In the genomic region with DNA sequence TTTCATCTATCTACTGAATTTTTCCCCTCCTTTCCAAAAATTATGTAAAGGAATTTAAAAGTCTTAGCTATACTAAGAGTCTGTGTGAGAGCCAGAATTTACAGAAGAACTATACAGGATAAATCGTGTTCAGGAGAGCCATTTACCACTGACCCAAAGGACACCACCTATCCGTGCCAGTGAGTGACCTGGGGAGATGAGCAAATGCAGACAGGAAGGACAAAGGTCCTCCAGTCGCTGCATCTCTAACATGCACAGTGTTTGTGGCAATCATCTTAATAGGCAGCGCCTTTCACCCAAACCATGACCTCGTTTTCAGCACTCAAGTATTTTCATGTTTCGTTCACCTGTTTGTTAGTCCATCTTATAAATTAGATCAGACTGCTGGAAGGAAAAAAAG, we compare ENCODE assay signal across 28 mouse cellular contexts.
DNase-seq lines count a peak whose midpoint lies in the region; ATAC-seq lines count a peak whose summit lies in the region.
"Had no signal": no experiment of that assay in that cellular context is flagged by ENCODE, and none has a peak within 500 bp of the region (broad histone marks: within the 10 kb centered on the region; RNA-seq: fewer than 3 reads in every experiment).

No protein-coding gene starts in this region.

- H3K36me3 ChIP-seq in hindbrain, embryonic 13.5 days: no peaks in the 10 kb centered on the region
- H3K36me3 ChIP-seq in hindbrain, embryonic 16.5 days (ENCODE audit: control insufficient read depth, insufficient read depth, low read length): no peaks in the 10 kb centered on the region
- no peaks in the 10 kb centered on the region for H3K36me3 ChIP-seq in liver, embryonic 16.5 days (ENCODE audit: control insufficient read depth, insufficient read depth)
- no peaks in the 10 kb centered on the region for H3K36me3 ChIP-seq in liver, embryonic 12.5 days
- H3K36me3 ChIP-seq: embryonic facial prominence, embryonic 12.5 days; heart, embryonic 12.5 days; limb, embryonic 12.5 days; liver, embryonic 13.5 days; midbrain, embryonic 13.5 days; neural tube, embryonic 13.5 days had no signal

- H3K4me2 ChIP-seq in hindbrain, embryonic 13.5 days: no peak overlapping the region
- no peak overlapping the region for H3K4me2 ChIP-seq in hindbrain, embryonic 16.5 days (ENCODE audit: low read length)
- no peak overlapping the region for H3K4me2 ChIP-seq in liver, embryonic 16.5 days (ENCODE audit: low read depth, low read length)
- H3K4me2 ChIP-seq in liver, embryonic 12.5 days: no peak overlapping the region
- H3K4me2 ChIP-seq: embryonic facial prominence, embryonic 12.5 days; heart, embryonic 12.5 days; limb, embryonic 12.5 days; liver, embryonic 13.5 days; midbrain, embryonic 13.5 days; neural tube, embryonic 13.5 days had no signal

- peak; percentile 12 to 31 for DNase-seq in kidney, adult 8-10 months
- no peak for DNase-seq in kidney, adult 18-20 months
- no peak for DNase-seq in heart, adult 11 months
- DNase-seq: adrenal gland, postnatal 14 days; cerebellum, adult 11-12 months; cerebellum, adult 9-11 months; embryo, embryonic 11 days; gastrocnemius, postnatal 36 days; heart, adult 2 months; liver, embryonic 13.5 days; lung, adult 2 months; lung, postnatal 10 days; right cerebral cortex, postnatal 25 days; thymus, postnatal 14 days had no signal

- H3K9ac ChIP-seq in hindbrain, embryonic 13.5 days: no peak overlapping the region
- H3K9ac ChIP-seq in hindbrain, embryonic 16.5 days (ENCODE audit: low read depth, low read length): no peak overlapping the region
- H3K9ac ChIP-seq in liver, embryonic 16.5 days (ENCODE audit: low read depth, low read length): no peak overlapping the region
- H3K9ac ChIP-seq in liver, embryonic 12.5 days: no peak overlapping the region
- H3K9ac ChIP-seq: embryonic facial prominence, embryonic 12.5 days; heart, embryonic 12.5 days; limb, embryonic 12.5 days; liver, embryonic 13.5 days; midbrain, embryonic 13.5 days; neural tube, embryonic 13.5 days had no signal

- ATAC-seq in hindbrain, embryonic 13.5 days (ENCODE audit: low FRiP score): no peak
- no peak for ATAC-seq in hindbrain, embryonic 16.5 days
- ATAC-seq in liver, embryonic 16.5 days (ENCODE audit: low read depth): 0 out of 2 replicates have a peak, but pooled peaks have one; percentile 55
- ATAC-seq in liver, embryonic 12.5 days: no peak
- ATAC-seq: CD4-positive, CD25-positive, alpha-beta regulatory T cell, adult 4 months; inflammation-experienced regulatory T-cells, adult 6 months; midbrain, embryonic 13.5 days had no signal

- no peak overlapping the region for H3K4me3 ChIP-seq in hindbrain, embryonic 13.5 days
- no peak overlapping the region for H3K4me3 ChIP-seq in hindbrain, embryonic 16.5 days (ENCODE audit: low read length)
- H3K4me3 ChIP-seq in liver, embryonic 16.5 days (ENCODE audit: low read depth, low read length): no peak overlapping the region
- no peak overlapping the region for H3K4me3 ChIP-seq in liver, embryonic 12.5 days
- H3K4me3 ChIP-seq: embryonic facial prominence, embryonic 12.5 days; heart, adult 2 months; heart, embryonic 12.5 days; left cerebral cortex, adult 2 months; limb, embryonic 12.5 days; liver, embryonic 13.5 days; midbrain, embryonic 13.5 days; neural tube, embryonic 13.5 days had no signal

- 73% methylated on average over 6 of the region's 6 CpGs for WGBS in hindbrain, embryonic 13.5 days
- WGBS in hindbrain, embryonic 16.5 days: 72% methylated on average over 6 of the region's 6 CpGs
- 45% methylated on average over 6 of the region's 6 CpGs for WGBS in liver, embryonic 16.5 days (ENCODE audit: insufficient replicate concordance)
- 57% methylated on average over 6 of the region's 6 CpGs for WGBS in liver, embryonic 12.5 days (ENCODE audit: insufficient replicate concordance)

- no peaks in the 10 kb centered on the region for H3K4me1 ChIP-seq in hindbrain, embryonic 13.5 days (replicated peaks)
- no peaks in the 10 kb centered on the region; the same call in 1 of the 2 replicates for H3K4me1 ChIP-seq in hindbrain, embryonic 16.5 days (ENCODE audit: control insufficient read depth, insufficient read depth, low read depth, low read length)
- H3K4me1 ChIP-seq in liver, embryonic 16.5 days (ENCODE audit: control insufficient read depth, low read depth, low read length): no peaks in the 10 kb centered on the region
- no peaks in the 10 kb centered on the region for H3K4me1 ChIP-seq in liver, embryonic 12.5 days
- H3K4me1 ChIP-seq: embryonic facial prominence, embryonic 12.5 days; heart, embryonic 12.5 days; limb, embryonic 12.5 days; liver, embryonic 13.5 days; midbrain, embryonic 13.5 days; neural tube, embryonic 13.5 days had no signal

- H3K27ac ChIP-seq in hindbrain, embryonic 13.5 days: peak overlapping the region; percentile 20; the same call in 1 of the 2 replicates
- no peak overlapping the region for H3K27ac ChIP-seq in hindbrain, embryonic 16.5 days (ENCODE audit: low read depth, low read length)
- no peak overlapping the region for H3K27ac ChIP-seq in liver, embryonic 16.5 days (ENCODE audit: low read length)
- H3K27ac ChIP-seq in liver, embryonic 12.5 days: no peak overlapping the region
- H3K27ac ChIP-seq: embryonic facial prominence, embryonic 12.5 days; heart, adult 2 months; kidney, postnatal 0 days; left cerebral cortex, adult 2 months; limb, embryonic 12.5 days; liver, embryonic 13.5 days; macrophage; midbrain, embryonic 13.5 days; neural tube, embryonic 13.5 days had no signal

- no peaks in the 10 kb centered on the region for H3K9me3 ChIP-seq in hindbrain, embryonic 13.5 days
- no peaks in the 10 kb centered on the region for H3K9me3 ChIP-seq in hindbrain, embryonic 16.5 days (ENCODE audit: control insufficient read depth, low read length)
- H3K9me3 ChIP-seq in liver, embryonic 16.5 days (replicated peaks; ENCODE audit: control insufficient read depth, low read length): no peaks in the 10 kb centered on the region
- H3K9me3 ChIP-seq in liver, embryonic 12.5 days (replicated peaks): no peaks in the 10 kb centered on the region
- H3K9me3 ChIP-seq: embryonic facial prominence, embryonic 12.5 days; heart, embryonic 12.5 days; limb, embryonic 12.5 days; liver, embryonic 13.5 days; midbrain, embryonic 13.5 days; neural tube, embryonic 13.5 days had no signal

- no peaks in the 10 kb centered on the region for H3K27me3 ChIP-seq in hindbrain, embryonic 13.5 days
- H3K27me3 ChIP-seq in hindbrain, embryonic 16.5 days (replicated peaks; ENCODE audit: control insufficient read depth, insufficient read depth, low read length): no peaks in the 10 kb centered on the region
- H3K27me3 ChIP-seq in liver, embryonic 16.5 days (ENCODE audit: control insufficient read depth, insufficient read depth, low read depth, low read length): no peaks in the 10 kb centered on the region
- H3K27me3 ChIP-seq in liver, embryonic 12.5 days (replicated peaks): no peaks in the 10 kb centered on the region
- H3K27me3 ChIP-seq: embryonic facial prominence, embryonic 12.5 days; limb, embryonic 12.5 days; liver, embryonic 13.5 days; midbrain, embryonic 13.5 days; neural tube, embryonic 13.5 days had no signal

Comparison
In these comparisons a context has a peak if more than half of its experiments do, and no peak if none do; other contexts are left out.
1. DNase-seq: peak in kidney, adult 8-10 months (2 of 2); none in kidney, adult 18-20 months (single experiment) and heart, adult 11 months (single experiment).